Mouse (Mus musculus): ENCODE measurements around the gene Lhfpl4. TPM values are rescaled to one million over a fixed set of nuclear protein-coding genes. Genes with fewer than 3 reads are reported as not detected.

Gene Lhfpl4
- 1.2 TPM in 1 of 2 replicates, not detected in the other for polyA plus RNA-seq (2011; ENCODE audit: insufficient read depth, insufficient read length, low replicate concordance, missing spikeins)

- H3K4me3 ChIP-seq (replicated peaks; ENCODE audit: control insufficient read depth, low read depth, low read length), result no peak within 1 kb of the TSS
- 4% methylated on average over 48 of the region's 66 CpGs for WGBS
These were observed at the start of gene Lhfpl4 for GRCm38 (mm10) chr6:113194841-113195595. Gene Lhfpl4, minus strand, starts transcription at chr6:113195384.

GRCm38 (mm10) chr6:113242753-113243152 is 47.6 kb upstream of the Lhfpl4 start:
- TF ChIP-seq CTCF (IDR thresholded peaks at IDR 0.05; ENCODE audit: control insufficient read depth, insufficient read depth, low read length) (no peak), POLR2A (IDR thresholded peaks at IDR 0.05; ENCODE audit: borderline replicate concordance, control insufficient read depth, low read depth, low read length) (no peak)
- WGBS, result 66% methylated on average over 1 of the region's 1 CpGs
- no peak overlapping the region for H3K4me3 ChIP-seq (replicated peaks; ENCODE audit: control insufficient read depth, low read depth, low read length)
- no peak overlapping the region for H3K27ac ChIP-seq (ENCODE audit: control insufficient read depth, insufficient read depth, low read depth, low read length, poor library complexity)
- H3K4me1 ChIP-seq (ENCODE audit: control insufficient read depth, insufficient read depth, low read length), result peaks cover 1% of the 10 kb centered on the region; the same call in 1 of the 2 replicates

More at GRCm38 (mm10) chr6:113194841-113195595, at the start of gene Lhfpl4:
- Histone ChIP-seq H3K4me1 (ENCODE audit: control insufficient read depth, insufficient read depth, low read length) (no peaks in the 10 kb centered on the region), H3K27ac (ENCODE audit: control insufficient read depth, insufficient read depth, low read depth, low read length, poor library complexity) (no peak within 1 kb of the TSS; the same call in 1 of the 2 replicates)
- TF ChIP-seq CTCF (IDR thresholded peaks at IDR 0.05; ENCODE audit: control insufficient read depth, insufficient read depth, low read length) (no peak), POLR2A (IDR thresholded peaks at IDR 0.05; ENCODE audit: borderline replicate concordance, control insufficient read depth, low read depth, low read length) (no peak)

- Histone ChIP-seq H3K4me1 (ENCODE audit: control insufficient read depth, insufficient read depth, low read length) (peaks cover 1% of the 10 kb centered on the region; the same call in 1 of the 2 replicates), H3K27ac (ENCODE audit: control insufficient read depth, insufficient read depth, low read depth, low read length, poor library complexity) (peak overlapping the region; percentile 91), H3K4me3 (replicated peaks; ENCODE audit: control insufficient read depth, low read depth, low read length) (peak overlapping the region; percentile 100)
- WGBS, result under 1% methylated on average over 6 of the region's 6 CpGs
- TF ChIP-seq CTCF (IDR thresholded peaks at IDR 0.05; ENCODE audit: control insufficient read depth, insufficient read depth, low read length), result no peak
These were observed 43.3 kb upstream of the Lhfpl4 start for GRCm38 (mm10) chr6:113238442-113238841.

GRCm38 (mm10) chr6:113237542-113238270 is 42.5 kb upstream of the Lhfpl4 start, which contains the start of gene Mtmr14:
Gene Mtmr14, plus strand, starts transcription at chr6:113237843.
- WGBS, result under 1% methylated on average over 55 of the region's 55 CpGs
- peak within 1 kb of the TSS; percentile 91 for H3K27ac ChIP-seq (ENCODE audit: control insufficient read depth, insufficient read depth, low read depth, low read length, poor library complexity)
- TF ChIP-seq POLR2A (IDR thresholded peaks at IDR 0.05; ENCODE audit: borderline replicate concordance, control insufficient read depth, low read depth, low read length) (no peak; the same call in 1 of the 2 replicates), CTCF (IDR thresholded peaks at IDR 0.05; ENCODE audit: control insufficient read depth, insufficient read depth, low read length) (no peak)
- H3K4me3 ChIP-seq (replicated peaks; ENCODE audit: control insufficient read depth, low read depth, low read length), result peak within 1 kb of the TSS; percentile 100
- H3K4me1 ChIP-seq (ENCODE audit: control insufficient read depth, insufficient read depth, low read length), result peaks cover 1% of the 10 kb centered on the region; the same call in 1 of the 2 replicates

- TF ChIP-seq CTCF (IDR thresholded peaks at IDR 0.05; ENCODE audit: control insufficient read depth, insufficient read depth, low read length) (no peak), POLR2A (IDR thresholded peaks at IDR 0.05; ENCODE audit: borderline replicate concordance, control insufficient read depth, low read depth, low read length) (no peak)
- no peak overlapping the region for H3K4me3 ChIP-seq (replicated peaks; ENCODE audit: control insufficient read depth, low read depth, low read length)
- H3K27ac ChIP-seq (ENCODE audit: control insufficient read depth, insufficient read depth, low read depth, low read length, poor library complexity), result no peak overlapping the region
- peaks cover 1% of the 10 kb centered on the region; the same call in 1 of the 2 replicates for H3K4me1 ChIP-seq (ENCODE audit: control insufficient read depth, insufficient read depth, low read length)
- WGBS, result 73% methylated on average over 5 of the region's 5 CpGs
These were observed 40.0 kb upstream of the Lhfpl4 start for GRCm38 (mm10) chr6:113235141-113235540.

GRCm38 (mm10) chr6:113226705-113227104 is 31.5 kb upstream of the Lhfpl4 start:
- Histone ChIP-seq H3K4me3 (replicated peaks; ENCODE audit: control insufficient read depth, low read depth, low read length) (no peak overlapping the region), H3K27ac (ENCODE audit: control insufficient read depth, insufficient read depth, low read depth, low read length, poor library complexity) (no peak overlapping the region), H3K4me1 (ENCODE audit: control insufficient read depth, insufficient read depth, low read length) (peaks cover 1% of the 10 kb centered on the region; the same call in 1 of the 2 replicates)
- TF ChIP-seq POLR2A (IDR thresholded peaks at IDR 0.05; ENCODE audit: borderline replicate concordance, control insufficient read depth, low read depth, low read length) (no peak), CTCF (IDR thresholded peaks at IDR 0.05; ENCODE audit: control insufficient read depth, insufficient read depth, low read length) (no peak)

GRCm38 (mm10) chr6:113225798-113226197 is 30.6 kb upstream of the Lhfpl4 start:
- peaks cover 1% of the 10 kb centered on the region; the same call in 1 of the 2 replicates for H3K4me1 ChIP-seq (ENCODE audit: control insufficient read depth, insufficient read depth, low read length)
- H3K27ac ChIP-seq (ENCODE audit: control insufficient read depth, insufficient read depth, low read depth, low read length, poor library complexity), result no peak overlapping the region
- no peak overlapping the region for H3K4me3 ChIP-seq (replicated peaks; ENCODE audit: control insufficient read depth, low read depth, low read length)
- TF ChIP-seq POLR2A (IDR thresholded peaks at IDR 0.05; ENCODE audit: borderline replicate concordance, control insufficient read depth, low read depth, low read length) (no peak), CTCF (IDR thresholded peaks at IDR 0.05; ENCODE audit: control insufficient read depth, insufficient read depth, low read length) (no peak)
- WGBS, result 16% methylated on average over 4 of the region's 4 CpGs

- H3K4me1 ChIP-seq (ENCODE audit: control insufficient read depth, insufficient read depth, low read length), result no peaks in the 10 kb centered on the region
- TF ChIP-seq CTCF (IDR thresholded peaks at IDR 0.05; ENCODE audit: control insufficient read depth, insufficient read depth, low read length) (no peak), POLR2A (IDR thresholded peaks at IDR 0.05; ENCODE audit: borderline replicate concordance, control insufficient read depth, low read depth, low read length) (no peak)
- no peak overlapping the region for H3K27ac ChIP-seq (ENCODE audit: control insufficient read depth, insufficient read depth, low read depth, low read length, poor library complexity)
- 62% methylated on average over 2 of the region's 2 CpGs for WGBS
- H3K4me3 ChIP-seq (replicated peaks; ENCODE audit: control insufficient read depth, low read depth, low read length), result no peak overlapping the region
These were observed 21.1 kb upstream of the Lhfpl4 start for GRCm38 (mm10) chr6:113216280-113216679.
